Comparison of ENCODE assay signal across 19 mouse cellular contexts in genomic region chr8:120052318-120052717, GRCm38 (mm10). TPM values are rescaled to one million over a fixed set of nuclear protein-coding genes. Genes with fewer than 3 reads are reported as not detected.
A peak's percentile ranks its signal among the peaks of the same experiment; 100 is the strongest.
DNase-seq lines count a peak whose midpoint lies in the region; ATAC-seq and TF ChIP-seq lines count a peak whose summit lies in the region.
"Had no signal": no experiment of that assay in that cellular context is flagged by ENCODE, and none has a peak within 500 bp of the region (broad histone marks: within the 10 kb centered on the region; RNA-seq: fewer than 3 reads in every experiment).

No protein-coding gene starts in this region.

- TF ChIP-seq POLR2A in thymus, adult 2 months (IDR thresholded peaks at IDR 0.05; ENCODE audit: control insufficient read depth, extremely low read depth, insufficient read depth, low read length, poor library complexity): no peak

- no peak for DNase-seq in limb, embryonic 10.5 days (ENCODE audit: low spot score)
- no peak for DNase-seq in thymus, adult 2 months
- no peak for DNase-seq in thymus, postnatal 0 days (ENCODE audit: low spot score)
- DNase-seq in lung, postnatal 4 days: peak; percentile 39 to 76
- no peak for DNase-seq in yolk sac, embryonic 10.5 days (ENCODE audit: low spot score)
- DNase-seq: adrenal gland, adult 2 months; adrenal gland, postnatal 36 days; cerebellum, adult 2 months; cerebellum, postnatal 14 days; embryo, embryonic 11 days; gastrocnemius, postnatal 25 days; heart, postnatal 14 days had no signal

- peaks cover 15% of the 10 kb centered on the region for H3K4me1 ChIP-seq in limb, embryonic 15.5 days
- peaks cover 19% of the 10 kb centered on the region for H3K4me1 ChIP-seq in limb, embryonic 10.5 days
- H3K4me1 ChIP-seq in thymus, adult 2 months (replicated peaks; ENCODE audit: control insufficient read depth, insufficient read depth, low read length): peaks cover 40% of the 10 kb centered on the region
- 0 out of 2 replicates have a peak, but pooled peaks cover 2% of the 10 kb centered on the region for H3K4me1 ChIP-seq in hindbrain, embryonic 12.5 days
- H3K4me1 ChIP-seq: forebrain, embryonic 12.5 days had no signal

- H3K9me3 ChIP-seq in limb, embryonic 15.5 days: no peaks in the 10 kb centered on the region
- H3K9me3 ChIP-seq in limb, embryonic 10.5 days (replicated peaks): peaks cover 5% of the 10 kb centered on the region; the same call in 1 of the 2 replicates
- no peaks in the 10 kb centered on the region for H3K9me3 ChIP-seq in hindbrain, embryonic 12.5 days (replicated peaks)
- H3K9me3 ChIP-seq: embryonic facial prominence, embryonic 12.5 days; forebrain, embryonic 12.5 days; heart, embryonic 10.5 days had no signal

- no peaks in the 10 kb centered on the region for H3K27me3 ChIP-seq in limb, embryonic 15.5 days
- H3K27me3 ChIP-seq in limb, embryonic 10.5 days (ENCODE audit: low read depth, poor library complexity, severe bottlenecking): no peaks in the 10 kb centered on the region
- H3K27me3 ChIP-seq in thymus, adult 2 months (ENCODE audit: control insufficient read depth, insufficient read depth, low read length): no peaks in the 10 kb centered on the region
- no peaks in the 10 kb centered on the region for H3K27me3 ChIP-seq in hindbrain, embryonic 12.5 days
- H3K27me3 ChIP-seq: embryonic facial prominence, embryonic 12.5 days; forebrain, embryonic 12.5 days had no signal

- TF ChIP-seq CTCF in thymus, adult 2 months (IDR thresholded peaks at IDR 0.05; ENCODE audit: borderline replicate concordance, control insufficient read depth, extremely low read depth, insufficient read depth, low read length, poor library complexity): no peak

- no peak overlapping the region for H3K4me3 ChIP-seq in limb, embryonic 15.5 days
- no peak overlapping the region for H3K4me3 ChIP-seq in limb, embryonic 10.5 days
- H3K4me3 ChIP-seq in thymus, adult 2 months (ENCODE audit: control insufficient read depth, insufficient read depth, low read length): no peak overlapping the region
- no peak overlapping the region for H3K4me3 ChIP-seq in hindbrain, embryonic 12.5 days
- H3K4me3 ChIP-seq: embryonic facial prominence, embryonic 12.5 days; forebrain, embryonic 12.5 days; heart, embryonic 10.5 days had no signal

- H3K4me2 ChIP-seq in limb, embryonic 15.5 days: no peak overlapping the region
- H3K4me2 ChIP-seq in hindbrain, embryonic 12.5 days (replicated peaks): no peak overlapping the region
- H3K4me2 ChIP-seq: embryonic facial prominence, embryonic 12.5 days; forebrain, embryonic 12.5 days; hindbrain, embryonic 14.5 days had no signal

- H3K36me3 ChIP-seq in limb, embryonic 15.5 days: no peaks in the 10 kb centered on the region
- H3K36me3 ChIP-seq in limb, embryonic 10.5 days: no peaks in the 10 kb centered on the region
- no peaks in the 10 kb centered on the region for H3K36me3 ChIP-seq in thymus, adult 2 months (ENCODE audit: control insufficient read depth, insufficient read depth, low read length)
- H3K36me3 ChIP-seq in hindbrain, embryonic 12.5 days: no peaks in the 10 kb centered on the region
- H3K36me3 ChIP-seq: embryonic facial prominence, embryonic 12.5 days; forebrain, embryonic 12.5 days; heart, embryonic 10.5 days had no signal

- peak overlapping the region; percentile 4; the same call in 1 of the 2 replicates for H3K27ac ChIP-seq in limb, embryonic 15.5 days
- no peak overlapping the region for H3K27ac ChIP-seq in limb, embryonic 10.5 days
- H3K27ac ChIP-seq in thymus, adult 2 months (ENCODE audit: control insufficient read depth, insufficient read depth, low read length): peak overlapping the region; percentile 69; the same call in 1 of the 2 replicates
- H3K27ac ChIP-seq in hindbrain, embryonic 12.5 days: no peak overlapping the region
- H3K27ac ChIP-seq: embryonic facial prominence, embryonic 12.5 days; forebrain, embryonic 12.5 days; heart, embryonic 10.5 days; hindbrain, embryonic 14.5 days had no signal

- H3K9ac ChIP-seq in limb, embryonic 15.5 days: no peak overlapping the region
- no peak overlapping the region for H3K9ac ChIP-seq in hindbrain, embryonic 12.5 days
- H3K9ac ChIP-seq: embryonic facial prominence, embryonic 12.5 days; forebrain, embryonic 12.5 days; hindbrain, embryonic 14.5 days had no signal

- ATAC-seq in limb, embryonic 15.5 days (ENCODE audit: insufficient number of reproducible peaks, low FRiP score, low TSS enrichment, low read depth): no peak
- no peak for ATAC-seq in hindbrain, embryonic 12.5 days (ENCODE audit: low FRiP score)
- ATAC-seq: forebrain, embryonic 16.5 days had no signal

- 62% methylated on average over 8 of the region's 8 CpGs for WGBS in limb, embryonic 15.5 days
- WGBS in limb, embryonic 10.5 days: 76% methylated on average over 8 of the region's 8 CpGs
- WGBS in thymus, adult 2 months: 93% methylated on average over 8 of the region's 8 CpGs
- WGBS in hindbrain, embryonic 12.5 days: 76% methylated on average over 8 of the region's 8 CpGs

RNA-seq across cellular contexts. Expression of gene Zdhhc7, which starts 49.0 kb away (rescaled TPM):
- 32.7 and 32.8 TPM in 2 replicates for polyA plus RNA-seq in limb, embryonic 15.5 days (2015; fragmentation: Nextera tagmentation; extraction: Ambion mirVana)
- polyA plus RNA-seq in limb, embryonic 10.5 days (2016; fragmentation: Nextera tagmentation; extraction: Ambion mirVana): 32.4 and 34.8 TPM in 2 replicates
- 93.4 and 94.2 TPM in 2 replicates for polyA plus RNA-seq in thymus, adult 2 months (2012; rRNA removed)
- polyA plus RNA-seq in thymus, postnatal 0 days (2015; fragmentation: Nextera tagmentation; extraction: Ambion mirVana): 30.6 and 35.9 TPM in 2 replicates
- 30.6 and 36.8 TPM in 2 replicates for polyA plus RNA-seq in hindbrain, embryonic 12.5 days (2016; fragmentation: Nextera tagmentation; extraction: Ambion mirVana)

Comparison
In these comparisons a context has a peak if more than half of its experiments do, and no peak if none do; other contexts are left out.
1. H3K27ac ChIP-seq: peak in limb, embryonic 15.5 days (single experiment) and thymus, adult 2 months (single experiment); none in limb, embryonic 10.5 days (single experiment) and hindbrain, embryonic 12.5 days (single experiment).
2. DNase-seq: peak in lung, postnatal 4 days (2 of 2); none in limb, embryonic 10.5 days (single experiment), thymus, adult 2 months (single experiment), thymus, postnatal 0 days (single experiment) and yolk sac, embryonic 10.5 days (single experiment).